Mouse (Mus musculus) CH12.LX (cell line): Measurements from ENCODE around the gene Pebp1. TPM values are rescaled to one million over a fixed set of nuclear protein-coding genes. Genes with fewer than 3 reads are reported as not detected.

Experiments used
- DNase-seq: peaks from one replicate; pipeline ENCODE4 v3.0.0-alpha.2; 2013; ENCODE audit errors: extremely low read depth
- H3K27ac ChIP-seq: 2 replicates; pipeline ENCODE4 v1.5.1; 2012; ENCODE audit warnings: low read depth, mild to moderate bottlenecking, control low read depth, moderate library complexity; ENCODE audit not compliant: insufficient read depth
- H3K27me3 ChIP-seq: replicated peaks from 2 replicates; pipeline ENCODE3; 2012; ENCODE audit warnings: inconsistent platforms
- H3K36me3 ChIP-seq, 2 experiments: replicated peaks in 1 of 2; 2 replicates each; pipeline versions ENCODE3 to v1.6.1; 2012; ENCODE audit warnings: inconsistent platforms in 1 of 2, low read length in 1 of 2, mild to moderate bottlenecking in 1 of 2, mixed read lengths in 1 of 2, moderate library complexity in 1 of 2; ENCODE audit not compliant: control insufficient read depth in 1 of 2, insufficient read depth in 1 of 2
- H3K4me1 ChIP-seq, 2 experiments: 2 replicates each; pipeline ENCODE4 v1.6.1; 2012; ENCODE audit warnings: inconsistent platforms in 1 of 2, moderate library complexity in 1 of 2; ENCODE audit not compliant: insufficient read depth in 2 of 2, control insufficient read depth in 1 of 2
- H3K4me2 ChIP-seq: 2 replicates; pipeline ENCODE4 v1.6.1; 2012; ENCODE audit warnings: low read depth, mild to moderate bottlenecking, control low read depth; ENCODE audit not compliant: poor library complexity, insufficient read depth, severe bottlenecking
- H3K4me3 ChIP-seq, 3 experiments: fragments of 150-350 bp in 1 of 3; sonication (generic) in 1 of 3; replicated peaks in 1 of 3; 2 replicates each; pipeline versions ENCODE3 to v1.5.1; 2011 to 2012; ENCODE audit warnings: low read depth in 2 of 3, low read length in 2 of 3, mild to moderate bottlenecking in 2 of 3, moderate library complexity in 2 of 3, control low read depth in 1 of 3, improper control_type of control experiment in 1 of 3, inconsistent platforms in 1 of 3, mixed read lengths in 1 of 3; ENCODE audit not compliant: poor library complexity in 1 of 3
- H3K79me2 ChIP-seq: replicated peaks from 2 replicates; pipeline ENCODE4 v1.6.1; 2012; ENCODE audit warnings: mild to moderate bottlenecking, moderate library complexity; ENCODE audit not compliant: control insufficient read depth, poor library complexity, insufficient read depth, severe bottlenecking; ENCODE audit errors: extremely low read depth
- H3K9ac ChIP-seq: 2 replicates; pipeline ENCODE4 v1.6.1; 2012; ENCODE audit warnings: low read depth, mild to moderate bottlenecking, control low read depth, moderate library complexity; ENCODE audit not compliant: insufficient read depth
- H3K9me3 ChIP-seq: replicated peaks from 2 replicates; pipeline ENCODE3; 2012; ENCODE audit warnings: low read length, inconsistent platforms, mixed read lengths
- CHD2 ChIP-seq: IDR thresholded peaks from 2 replicates; pipeline ENCODE4 v1.6.1; 2011; ENCODE audit warnings: low read length, improper control_type of control experiment
- CTCF ChIP-seq, 2 experiments: IDR thresholded peaks in 1 of 2; conservative IDR thresholded peaks in 1 of 2; 2 replicates each; pipeline ENCODE4 v1.5.1; 2011 to 2012; ENCODE audit warnings: low read depth in 2 of 2, low read length in 2 of 2, improper control_type of control experiment in 1 of 2, inconsistent platforms in 1 of 2, mild to moderate bottlenecking in 1 of 2, moderate library complexity in 1 of 2
- E2F4 ChIP-seq: IDR thresholded peaks from 2 replicates; pipeline ENCODE4 v1.6.1; 2011; ENCODE audit warnings: low read depth, low read length, improper control_type of control experiment; ENCODE audit not compliant: insufficient replicate concordance
- ETS1 ChIP-seq: conservative IDR thresholded peaks from 2 replicates; pipeline ENCODE4 v1.6.1; 2012; ENCODE audit warnings: low read depth, mild to moderate bottlenecking, inconsistent platforms, low read length, improper control_type of control experiment, moderate library complexity
- GABPA ChIP-seq: IDR thresholded peaks from 2 replicates; pipeline ENCODE4 v1.6.1; 2012; ENCODE audit warnings: low read depth, low read length, improper control_type of control experiment, inconsistent platforms; ENCODE audit not compliant: insufficient replicate concordance
- JUN ChIP-seq: IDR thresholded peaks from 2 replicates; pipeline ENCODE4 v1.6.1; 2011; ENCODE audit warnings: low read depth, mild to moderate bottlenecking, low read length, improper control_type of control experiment, moderate library complexity; ENCODE audit not compliant: insufficient read depth
- KAT2A ChIP-seq: IDR thresholded peaks from 2 replicates; pipeline ENCODE4 v1.6.1; 2012; ENCODE audit warnings: low read length, improper control_type of control experiment, inconsistent platforms; ENCODE audit not compliant: insufficient replicate concordance
- MAX ChIP-seq: IDR thresholded peaks from 2 replicates; pipeline ENCODE4 v1.6.1; 2011; ENCODE audit warnings: low read length, improper control_type of control experiment
- MEF2A ChIP-seq: IDR thresholded peaks from 2 replicates; pipeline ENCODE4 v1.6.1; 2014; ENCODE audit warnings: low read depth, mild to moderate bottlenecking, inconsistent platforms, low read length, improper control_type of control experiment, borderline replicate concordance
- MYC ChIP-seq: IDR thresholded peaks from 2 replicates; pipeline ENCODE4 v1.6.1; 2011; ENCODE audit warnings: low read depth, mild to moderate bottlenecking, improper control_type of control experiment, low read length
- PAX5 ChIP-seq: IDR thresholded peaks from 2 replicates; pipeline ENCODE4 v1.6.1; 2012; ENCODE audit warnings: low read length, inconsistent platforms, mixed read lengths
- RAD21 ChIP-seq: IDR thresholded peaks from 2 replicates; pipeline ENCODE4 v1.6.1; 2011; ENCODE audit warnings: low read depth, mild to moderate bottlenecking, low read length, improper control_type of control experiment, moderate library complexity
- RCOR1 ChIP-seq: conservative IDR thresholded peaks from 2 replicates; pipeline ENCODE4 v1.6.1; 2012; ENCODE audit warnings: low read depth, mild to moderate bottlenecking, inconsistent platforms, low read length, improper control_type of control experiment
- SIN3A ChIP-seq: IDR thresholded peaks from 2 replicates; pipeline ENCODE4 v1.6.1; 2012; ENCODE audit warnings: low read length, improper control_type of control experiment, inconsistent platforms
- SMC3 ChIP-seq: IDR thresholded peaks from 2 replicates; pipeline ENCODE4 v1.6.1; 2011; ENCODE audit warnings: low read depth, low read length, improper control_type of control experiment
- TBP ChIP-seq: conservative IDR thresholded peaks from 2 replicates; pipeline ENCODE4 v1.6.1; 2011; ENCODE audit warnings: low read depth, low read length, improper control_type of control experiment
- TCF12 ChIP-seq: IDR thresholded peaks from 2 replicates; pipeline ENCODE4 v1.6.1; 2014; ENCODE audit warnings: low read depth, mild to moderate bottlenecking, inconsistent platforms, low read length, improper control_type of control experiment
- USF1 ChIP-seq: IDR thresholded peaks from 2 replicates; pipeline ENCODE4 v1.6.1; 2014; ENCODE audit warnings: low read depth, mild to moderate bottlenecking, inconsistent platforms, low read length, improper control_type of control experiment
- ZNF384 ChIP-seq: IDR thresholded peaks from 2 replicates; pipeline ENCODE4 v1.6.1; 2012; ENCODE audit warnings: low read depth, low read length, improper control_type of control experiment, inconsistent platforms
- dilution Hi-C: fragments of 300-500 bp; cut with MboI; formaldehyde crosslinking; loops from 2 replicates; pipeline ENCODE4 v1.14.3; 2020; ENCODE audit warnings: low sequenced_read_pairs; ENCODE audit not compliant: extremely low pct_unique_long_range_greater_than_20kb, extremely low pct_ligation_motif_present
- in situ Hi-C: fragments of 300-500 bp; cut with MboI; formaldehyde crosslinking; loops from 3 replicates; pipeline ENCODE4 v1.14.3; 2019; ENCODE audit warnings: low sequenced_read_pairs, low pct_ligation_motif_present, low pct_unique_long_range_greater_than_20kb, mixed read lengths
- polyA plus RNA-seq: library from polyadenylated mRNA; unstranded; fragments of >175 nt; gene quantifications from 2 replicates; pipeline ENCODE4 v1.2.1, GENCODE M21; 2012; ENCODE audit warnings: low read depth; ENCODE audit not compliant: insufficient read length
- total RNA-seq, 2 experiments: library from RNA; depleted of rRNA; stranded (reverse); fragments of 300-350 nt in 1 of 2; fragments of >200 nt in 1 of 2; gene quantifications; 2 replicates each; pipeline ENCODE4 v1.2.3; 2012 to 2014

The Pebp1 gene
- total and polyA plus RNA-seq, 3 experiments: 393 to 710 (median 585) TPM

- H3K4me1 ChIP-seq: peaks cover 0 to 10% of the 10 kb centered on the region in 2 experiments; a peak in 2 of 4 replicates
- no peaks in the 10 kb centered on the region for H3K36me3 ChIP-seq
- H3K79me2 ChIP-seq: no peaks in the 10 kb centered on the region
- H3K9ac ChIP-seq: no peak overlapping the region
- TF ChIP-seq MAX (no peak), ZNF384 (no peak), ETS1 (no peak), SMC3 (no peak), RAD21 (no peak), KAT2A (no peak), CHD2 (no peak), CTCF (conservative IDR thresholded peaks at IDR 0.05 in 1 of 2, IDR thresholded peaks at IDR 0.05 in 1 of 2; ENCODE audit: low read depth in 2 of 2, low read length in 2 of 2) (no peak), RCOR1 (no peak), MEF2A (no peak), JUN (no peak), MYC (no peak), TCF12 (no peak), E2F4 (no peak), TBP (no peak), USF1 (no peak), PAX5 (no peak), SIN3A (no peak)
- H3K27me3 ChIP-seq: peaks cover 4% of the 10 kb centered on the region
- H3K27ac ChIP-seq: no peak overlapping the region
- dilution Hi-C loops: no loop called here
- in situ Hi-C loops: no loop called here
- no peak overlapping the region for H3K4me2 ChIP-seq
- peaks cover 2% of the 10 kb centered on the region for H3K9me3 ChIP-seq
- H3K4me3 ChIP-seq: no peak overlapping the region
- DNase-seq: no peak
Observed at GRCm38 (mm10) chr5:117292547-117292946, 5.1 kb upstream of the Pebp1 start.

GRCm38 (mm10) chr5:117291312-117291711, 3.9 kb upstream of the Pebp1 start:
- dilution Hi-C loops (no loop called here), in situ Hi-C loops (no loop called here)
- Histone ChIP-seq H3K27ac (no peak overlapping the region), H3K9ac (no peak overlapping the region), H3K4me2 (no peak overlapping the region), H3K36me3 (no peaks in the 10 kb centered on the region), H3K9me3 (peaks cover 2% of the 10 kb centered on the region), H3K4me1 (peaks cover 0 to 10% of the 10 kb centered on the region in 2 experiments; a peak in 2 of 4 replicates), H3K27me3 (peaks cover 4% of the 10 kb centered on the region), H3K4me3 (no peak overlapping the region), H3K79me2 (peaks cover 10% of the 10 kb centered on the region)
- no peak for DNase-seq
- peak; percentile 18 for TF ChIP-seq RAD21
- TF ChIP-seq GABPA: no peak
- peak in 1 of 2 experiments; percentile 41; a peak in 2 of 4 replicates for TF ChIP-seq CTCF (conservative IDR thresholded peaks at IDR 0.05 in 1 of 2, IDR thresholded peaks at IDR 0.05 in 1 of 2; ENCODE audit: low read depth in 2 of 2, low read length in 2 of 2)
